Mouse (Mus musculus) myocyte (in vitro differentiated cells): ENCODE results near the gene Pld4. TPM values are rescaled to one million over a fixed set of nuclear protein-coding genes. Genes with fewer than 3 reads are reported as not detected.

Source experiments
- H3K27me3 ChIP-seq: one replicate; pipeline ENCODE4 v1.6.1; 2011; ENCODE audit not compliant: control insufficient read depth, insufficient read depth, insufficient read length
- H3K36me3 ChIP-seq: one replicate; pipeline ENCODE4 v1.6.1; 2011; ENCODE audit not compliant: control insufficient read depth, insufficient read depth
- H3K4me2 ChIP-seq: one replicate; pipeline ENCODE4 v1.6.1; 2011; ENCODE audit warnings: low read depth, control low read depth
- H3K4me3 ChIP-seq: one replicate; pipeline ENCODE4 v1.5.1; 2011; ENCODE audit warnings: mild to moderate bottlenecking, control low read depth, moderate library complexity
- H3K79me2 ChIP-seq: one replicate; pipeline ENCODE4 v1.6.1; 2011; ENCODE audit not compliant: control insufficient read depth, insufficient read depth
- H3ac ChIP-seq: one replicate; pipeline ENCODE4 v1.6.1; 2011; ENCODE audit not compliant: control insufficient read depth, insufficient read length
- CEBPB ChIP-seq: IDR thresholded peaks from 2 replicates; pipeline ENCODE4 v1.6.1; 2011; ENCODE audit warnings: mild to moderate bottlenecking, moderate library complexity; ENCODE audit not compliant: poor library complexity, insufficient read depth, severe bottlenecking
- E2F4 ChIP-seq: IDR thresholded peaks from one replicate; pipeline ENCODE4 v1.6.1; 2011; ENCODE audit warnings: mild to moderate bottlenecking, control low read depth, moderate library complexity; ENCODE audit not compliant: insufficient read depth
- MAX ChIP-seq: IDR thresholded peaks from one replicate; pipeline ENCODE4 v1.6.1; 2011; ENCODE audit warnings: low read depth, mild to moderate bottlenecking, control low read depth
- MYOD1 ChIP-seq, 3 experiments: IDR thresholded peaks; one replicate each; pipeline ENCODE4 v1.6.1; 2011; ENCODE audit warnings: control low read depth in 2 of 3, low read depth in 2 of 3, mild to moderate bottlenecking in 2 of 3, moderate library complexity in 1 of 3; ENCODE audit not compliant: insufficient read length in 2 of 3, control insufficient read depth in 1 of 3
- MYOG ChIP-seq, 3 experiments: IDR thresholded peaks; one replicate each; pipeline ENCODE4 v1.6.1; 2011; ENCODE audit warnings: control low read depth in 2 of 3, low read depth in 2 of 3, mild to moderate bottlenecking in 2 of 3; ENCODE audit not compliant: insufficient read length in 2 of 3, control insufficient read depth in 1 of 3, insufficient read depth in 1 of 3
- POLR2A ChIP-seq: IDR thresholded peaks from one replicate; pipeline ENCODE4 v1.6.1; 2011; ENCODE audit warnings: low read depth, mild to moderate bottlenecking, control low read depth, moderate library complexity; ENCODE audit not compliant: insufficient read length
- POLR2AphosphoS2 ChIP-seq: IDR thresholded peaks from one replicate; pipeline ENCODE4 v1.6.1; 2011; ENCODE audit warnings: low read depth, control low read depth; ENCODE audit not compliant: insufficient read length
- REST ChIP-seq: IDR thresholded peaks from one replicate; pipeline ENCODE4 v1.6.1; 2011; ENCODE audit warnings: mild to moderate bottlenecking, control low read depth, moderate library complexity; ENCODE audit not compliant: insufficient read depth, insufficient read length
- SRF ChIP-seq: IDR thresholded peaks from one replicate; pipeline ENCODE4 v1.6.1; 2011; ENCODE audit warnings: low read depth; ENCODE audit not compliant: control insufficient read depth, insufficient read length
- TCF12 ChIP-seq: IDR thresholded peaks from one replicate; pipeline ENCODE4 v1.6.1; 2011; ENCODE audit warnings: mild to moderate bottlenecking, control low read depth; ENCODE audit not compliant: poor library complexity, insufficient read depth, severe bottlenecking
- TCF3 ChIP-seq: IDR thresholded peaks from one replicate; pipeline ENCODE4 v1.6.1; 2011; ENCODE audit warnings: low read depth, control low read depth; ENCODE audit not compliant: insufficient read length
- USF1 ChIP-seq: IDR thresholded peaks from one replicate; pipeline ENCODE4 v1.6.1; 2011; ENCODE audit warnings: low read depth, mild to moderate bottlenecking, control low read depth, moderate library complexity
- polyA plus RNA-seq: library from polyadenylated mRNA; unstranded; fragments of >200 nt; fragmentation: generic; extraction: Trizol; gene quantifications from one replicate; pipeline ENCODE4 v1.2.1, GENCODE M21; 2012; ENCODE audit warnings: missing spikeins

Gene Pld4
- 0.08 TPM for polyA plus RNA-seq

GRCm38 (mm10) chr12:112760154-112760926, at the start of gene Pld4:
Pld4 (plus strand) TSS chr12:112760655.
- Histone ChIP-seq H3ac (no peak within 1 kb of the TSS), H3K4me3 (no peak within 1 kb of the TSS), H3K27me3 (no peaks in the 10 kb centered on the region), H3K79me2 (no peaks in the 10 kb centered on the region), H3K36me3 (no peaks in the 10 kb centered on the region), H3K4me2 (no peak within 1 kb of the TSS)
- no peak for TF ChIP-seq USF1
- no peak for TF ChIP-seq SRF
- TF ChIP-seq MYOG (IDR thresholded peaks at IDR 0.05; ENCODE audit: control insufficient read depth in 1 of 3, insufficient read depth in 1 of 3, insufficient read length in 2 of 3, low read depth in 2 of 3): no peak
- no peak for TF ChIP-seq TCF3
- TF ChIP-seq POLR2A: no peak
- TF ChIP-seq MYOD1 (IDR thresholded peaks at IDR 0.05; ENCODE audit: control insufficient read depth in 1 of 3, insufficient read length in 2 of 3, low read depth in 2 of 3): no peak
- no peak for TF ChIP-seq REST

GRCm38 (mm10) chr12:112713984-112714383, 46.5 kb upstream of the Pld4 start:
- no peak overlapping the region for H3K4me3 ChIP-seq
- no peak overlapping the region for H3K4me2 ChIP-seq
- H3K79me2 ChIP-seq: no peaks in the 10 kb centered on the region
- H3ac ChIP-seq: no peak overlapping the region
- H3K27me3 ChIP-seq: peaks cover 4% of the 10 kb centered on the region
- TF ChIP-seq TCF12 (no peak), POLR2A (no peak), E2F4 (no peak), TCF3 (no peak), MYOG (IDR thresholded peaks at IDR 0.05; ENCODE audit: control insufficient read depth in 1 of 3, insufficient read depth in 1 of 3, insufficient read length in 2 of 3, low read depth in 2 of 3) (no peak), CEBPB (no peak), MAX (no peak), SRF (no peak), REST (no peak), POLR2AphosphoS2 (no peak)
- H3K36me3 ChIP-seq: no peaks in the 10 kb centered on the region

- Histone ChIP-seq H3K4me2 (no peak overlapping the region), H3K36me3 (no peaks in the 10 kb centered on the region), H3ac (no peak overlapping the region), H3K27me3 (no peaks in the 10 kb centered on the region), H3K79me2 (no peaks in the 10 kb centered on the region), H3K4me3 (no peak overlapping the region)
- no peak for TF ChIP-seq TCF3
Observed at GRCm38 (mm10) chr12:112717140-112717539, 43.3 kb upstream of the Pld4 start.

DNA sequence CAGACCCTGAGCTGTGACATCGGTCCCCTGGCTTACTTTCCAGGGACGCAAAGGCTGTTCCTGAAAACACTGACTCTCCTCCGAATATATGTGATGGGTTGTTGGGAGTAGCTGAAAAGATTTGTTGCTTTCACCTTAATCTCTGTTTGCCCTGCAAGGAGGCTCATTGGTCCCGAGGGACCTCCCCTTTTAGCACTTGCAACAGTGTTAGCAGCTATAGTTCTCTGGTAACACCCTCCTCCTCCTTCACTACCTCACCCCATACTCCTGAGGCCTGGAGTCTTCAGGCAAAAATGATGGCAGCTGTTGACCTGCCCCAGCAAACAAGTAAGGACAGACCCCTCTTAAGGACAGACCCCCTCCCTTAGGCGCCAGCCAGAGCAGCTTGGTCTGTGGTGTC, 41.5 kb upstream of the Pld4 start:
- H3K4me2 ChIP-seq: no peak overlapping the region
- TF ChIP-seq POLR2AphosphoS2 (no peak), CEBPB (no peak), USF1 (no peak), MYOD1 (IDR thresholded peaks at IDR 0.05; ENCODE audit: control insufficient read depth in 1 of 3, insufficient read length in 2 of 3, low read depth in 2 of 3) (no peak), REST (no peak), POLR2A (no peak), MYOG (IDR thresholded peaks at IDR 0.05; ENCODE audit: control insufficient read depth in 1 of 3, insufficient read depth in 1 of 3, insufficient read length in 2 of 3, low read depth in 2 of 3) (no peak), SRF (no peak), TCF12 (no peak), TCF3 (no peak), MAX (no peak), E2F4 (no peak)
- H3K79me2 ChIP-seq: no peaks in the 10 kb centered on the region
- no peak overlapping the region for H3ac ChIP-seq
- H3K27me3 ChIP-seq: no peaks in the 10 kb centered on the region
- no peak overlapping the region for H3K4me3 ChIP-seq
- no peaks in the 10 kb centered on the region for H3K36me3 ChIP-seq

DNA sequence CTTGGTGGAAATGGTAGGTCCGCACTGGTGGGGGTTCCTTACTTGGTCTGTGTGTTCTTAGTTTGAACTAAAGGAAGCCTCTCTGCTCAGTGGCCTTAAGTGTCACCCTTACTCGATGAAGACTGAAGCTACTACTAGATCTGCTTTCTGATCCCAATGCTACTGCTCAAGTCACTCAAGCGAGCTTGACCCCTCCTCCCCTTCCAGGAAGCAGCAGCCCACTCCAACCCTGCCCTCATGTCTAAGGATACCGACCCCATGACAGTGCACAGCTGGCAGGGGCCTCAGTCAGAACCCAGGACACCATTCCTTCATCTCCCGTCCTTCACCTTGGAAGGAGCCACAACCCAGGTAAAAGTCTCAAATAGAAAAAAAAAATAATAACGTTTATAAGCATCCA, 40.2 kb upstream of the Pld4 start, which contains the start of gene Cep170b:
Cep170b (plus strand) TSS at position 240 of the 400 bp plus-strand sequence.
- Histone ChIP-seq H3K79me2 (peaks cover 5% of the 10 kb centered on the region), H3ac (no peak within 1 kb of the TSS), H3K27me3 (no peaks in the 10 kb centered on the region), H3K4me2 (no peak within 1 kb of the TSS), H3K4me3 (no peak within 1 kb of the TSS), H3K36me3 (no peaks in the 10 kb centered on the region)
- TF ChIP-seq REST (no peak), POLR2AphosphoS2 (no peak), TCF12 (no peak), SRF (no peak), MYOG (IDR thresholded peaks at IDR 0.05; ENCODE audit: control insufficient read depth in 1 of 3, insufficient read depth in 1 of 3, insufficient read length in 2 of 3, low read depth in 2 of 3) (no peak)
